Mouse (Mus musculus): ENCODE results near the gene Wnk1. TPM values are rescaled to one million over a fixed set of nuclear protein-coding genes. Genes with fewer than 3 reads are reported as not detected.

The Wnk1 gene
- polyA plus RNA-seq, 1 experiment: 345 TPM

DNA sequence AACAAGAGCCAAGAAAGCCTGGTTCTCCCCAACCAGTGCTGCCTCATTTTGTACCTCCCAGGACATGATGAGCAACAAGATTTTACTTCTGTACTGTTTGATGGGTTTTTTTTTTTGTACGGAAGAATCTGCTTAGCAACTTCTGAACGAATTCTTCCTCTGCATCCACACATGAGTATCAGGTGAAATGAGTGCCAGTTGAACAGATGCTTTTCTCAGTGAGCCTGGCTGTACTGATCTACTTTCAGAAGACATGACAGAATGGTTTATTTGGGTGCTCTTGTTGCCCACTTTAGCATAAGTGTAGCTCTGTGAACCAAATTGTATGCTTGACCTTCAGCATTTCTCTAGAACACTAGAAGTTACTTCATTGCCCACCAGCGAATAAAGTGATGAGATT lies 16.4 kb downstream of the Wnk1 start:
- H3K4me1 ChIP-seq (ENCODE audit: control insufficient read depth, insufficient read depth, low read length): peaks cover 21% of the 10 kb centered on the region
- no peak overlapping the region for H3K27ac ChIP-seq (ENCODE audit: insufficient read depth, low read depth, low read length)
- TF ChIP-seq CTCF (IDR thresholded peaks at IDR 0.05; ENCODE audit: low read depth, low read length) (no peak), POLR2A (IDR thresholded peaks at IDR 0.05; ENCODE audit: borderline replicate concordance, low read depth, low read length) (no peak)
- no peak overlapping the region for H3K4me3 ChIP-seq (ENCODE audit: insufficient read depth, low read length)

DNA sequence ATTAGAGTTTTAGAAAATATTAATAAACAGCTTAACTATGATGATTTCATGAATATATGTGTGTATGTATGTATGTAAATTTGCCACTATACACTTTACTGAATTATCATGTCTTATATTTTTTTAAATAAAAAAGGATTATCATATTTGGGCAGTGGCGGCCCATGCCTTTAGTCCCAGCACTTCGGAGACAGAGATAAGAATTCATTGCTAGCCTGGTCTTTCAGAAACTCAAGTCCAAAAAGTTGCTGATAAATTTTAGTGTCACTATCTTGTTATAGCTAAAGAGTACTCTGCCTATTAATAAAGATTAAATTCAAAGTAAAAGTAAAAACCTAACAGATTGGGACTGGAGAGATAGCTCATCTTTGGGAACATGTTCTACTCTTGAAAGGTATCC lies 18.8 kb downstream of the Wnk1 start:
- Histone ChIP-seq H3K4me1 (ENCODE audit: control insufficient read depth, insufficient read depth, low read length) (peaks cover 14% of the 10 kb centered on the region), H3K27ac (ENCODE audit: insufficient read depth, low read depth, low read length) (no peak overlapping the region), H3K4me3 (ENCODE audit: insufficient read depth, low read length) (no peak overlapping the region)
- TF ChIP-seq CTCF (IDR thresholded peaks at IDR 0.05; ENCODE audit: low read depth, low read length) (no peak), POLR2A (IDR thresholded peaks at IDR 0.05; ENCODE audit: borderline replicate concordance, low read depth, low read length) (no peak)

DNA sequence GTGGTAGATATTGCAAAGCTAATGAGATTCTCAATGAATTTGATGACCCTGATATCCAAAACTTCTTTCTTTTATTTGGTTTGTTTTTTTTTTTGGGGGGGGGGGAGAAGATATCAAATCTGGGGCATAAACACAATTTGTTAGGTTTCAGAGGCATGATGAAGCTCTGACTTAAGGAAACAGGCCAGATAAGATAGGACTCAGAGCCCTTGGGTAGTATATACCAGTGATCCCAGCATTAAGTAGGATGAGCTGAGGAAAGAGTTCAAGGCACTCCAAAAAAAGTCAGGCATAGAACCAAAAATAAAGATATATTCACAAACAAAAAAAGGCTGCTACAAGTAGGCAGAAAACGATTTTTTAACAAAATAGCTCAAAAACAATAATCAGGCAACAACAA lies 25.3 kb downstream of the Wnk1 start:
- no peak for TF ChIP-seq CTCF (IDR thresholded peaks at IDR 0.05; ENCODE audit: low read depth, low read length)
- TF ChIP-seq POLR2A (IDR thresholded peaks at IDR 0.05; ENCODE audit: borderline replicate concordance, low read depth, low read length): no peak
- no peak overlapping the region for H3K27ac ChIP-seq (ENCODE audit: insufficient read depth, low read depth, low read length)
- H3K4me1 ChIP-seq (ENCODE audit: control insufficient read depth, insufficient read depth, low read length): peaks cover 4% of the 10 kb centered on the region
- no peak overlapping the region for H3K4me3 ChIP-seq (ENCODE audit: insufficient read depth, low read length)

DNA sequence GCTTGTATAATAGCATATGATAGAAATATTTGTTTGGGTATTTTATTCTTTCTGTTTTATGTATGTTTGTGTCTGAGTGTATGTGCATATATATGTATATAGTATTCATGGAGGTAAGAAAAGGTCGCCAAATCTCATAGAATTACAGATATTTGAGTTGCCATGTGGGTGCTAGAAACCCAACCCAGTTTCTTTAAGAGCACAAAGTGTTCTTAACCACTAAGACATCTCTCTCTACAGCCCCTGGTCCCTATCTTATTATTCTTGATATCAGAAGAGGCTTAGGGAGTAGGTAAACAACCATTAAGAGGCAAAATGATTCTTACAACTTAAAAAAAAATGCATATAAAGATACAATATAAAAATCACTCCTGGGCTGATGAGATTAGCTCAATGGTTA lies 27.0 kb downstream of the Wnk1 start:
- TF ChIP-seq CTCF (IDR thresholded peaks at IDR 0.05; ENCODE audit: low read depth, low read length) (no peak), POLR2A (IDR thresholded peaks at IDR 0.05; ENCODE audit: borderline replicate concordance, low read depth, low read length) (no peak)
- Histone ChIP-seq H3K4me1 (ENCODE audit: control insufficient read depth, insufficient read depth, low read length) (peaks cover 4% of the 10 kb centered on the region), H3K4me3 (ENCODE audit: insufficient read depth, low read length) (no peak overlapping the region), H3K27ac (ENCODE audit: insufficient read depth, low read depth, low read length) (no peak overlapping the region)

DNA sequence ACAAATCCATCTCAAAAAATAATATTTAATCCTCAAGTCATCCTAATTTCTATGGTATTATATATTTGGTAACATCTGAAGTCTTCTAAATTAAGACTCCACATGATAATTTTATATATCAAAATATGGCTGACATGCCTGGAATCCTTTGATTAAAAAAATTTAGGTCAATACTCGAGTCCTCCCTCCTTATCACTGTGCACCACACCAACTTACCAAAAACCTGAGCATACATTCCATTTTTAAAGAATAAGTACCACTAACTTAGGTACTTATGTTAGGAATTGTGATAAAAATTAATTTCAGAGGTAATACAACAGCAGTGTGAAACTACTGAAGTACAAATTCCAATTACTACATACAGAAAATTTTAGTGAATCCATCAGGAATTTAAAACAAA lies 27.5 kb downstream of the Wnk1 start:
- Histone ChIP-seq H3K4me1 (ENCODE audit: control insufficient read depth, insufficient read depth, low read length) (peaks cover 4% of the 10 kb centered on the region), H3K4me3 (ENCODE audit: insufficient read depth, low read length) (no peak overlapping the region), H3K27ac (ENCODE audit: insufficient read depth, low read depth, low read length) (no peak overlapping the region)
- TF ChIP-seq CTCF (IDR thresholded peaks at IDR 0.05; ENCODE audit: low read depth, low read length) (no peak), POLR2A (IDR thresholded peaks at IDR 0.05; ENCODE audit: borderline replicate concordance, low read depth, low read length) (no peak)

DNA sequence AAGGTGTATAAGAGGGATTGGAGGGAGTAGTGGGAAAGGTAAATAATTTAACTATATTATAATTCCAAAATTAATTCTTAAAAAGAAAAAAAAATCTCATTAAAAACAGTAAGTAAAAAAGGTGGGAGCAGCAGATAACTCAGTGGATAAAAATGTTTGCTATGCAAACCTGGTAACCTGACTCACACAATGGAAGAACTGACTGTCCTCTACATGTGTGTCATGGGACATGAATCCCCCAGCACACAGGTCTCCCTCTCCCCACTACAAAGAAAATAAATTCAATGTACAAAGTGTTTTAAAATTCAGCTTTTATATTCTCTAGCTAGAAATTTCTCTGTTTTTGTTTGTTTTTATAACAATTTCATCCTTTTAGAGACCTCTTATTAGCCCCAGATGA lies 27.9 kb downstream of the Wnk1 start:
- Histone ChIP-seq H3K4me3 (ENCODE audit: insufficient read depth, low read length) (no peak overlapping the region), H3K27ac (ENCODE audit: insufficient read depth, low read depth, low read length) (no peak overlapping the region), H3K4me1 (ENCODE audit: control insufficient read depth, insufficient read depth, low read length) (peaks cover 4% of the 10 kb centered on the region)
- TF ChIP-seq CTCF (IDR thresholded peaks at IDR 0.05; ENCODE audit: low read depth, low read length): no peak
- no peak for TF ChIP-seq POLR2A (IDR thresholded peaks at IDR 0.05; ENCODE audit: borderline replicate concordance, low read depth, low read length)

DNA sequence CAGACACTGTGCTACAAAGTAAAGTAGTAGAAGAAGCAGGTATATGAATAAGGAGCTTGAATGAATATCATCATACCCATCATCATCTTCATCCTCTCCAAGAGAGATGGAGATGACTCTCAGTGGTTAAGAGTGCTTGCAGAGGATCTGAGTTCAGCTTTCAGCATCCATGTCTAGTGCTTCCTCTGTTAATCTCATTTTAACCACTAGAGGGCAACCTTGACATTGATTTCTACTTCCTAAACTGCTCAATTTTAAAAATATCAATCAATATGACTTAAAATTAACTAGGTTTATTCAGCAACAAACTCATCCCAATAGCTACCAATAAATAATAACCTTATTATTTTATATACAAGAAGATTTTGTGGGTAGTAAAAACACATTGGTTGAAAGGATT lies 36.8 kb downstream of the Wnk1 start:
- H3K27ac ChIP-seq (ENCODE audit: insufficient read depth, low read depth, low read length): no peak overlapping the region
- H3K4me3 ChIP-seq (ENCODE audit: insufficient read depth, low read length): no peak overlapping the region
- TF ChIP-seq POLR2A (IDR thresholded peaks at IDR 0.05; ENCODE audit: borderline replicate concordance, low read depth, low read length) (no peak), CTCF (IDR thresholded peaks at IDR 0.05; ENCODE audit: low read depth, low read length) (no peak)
- H3K4me1 ChIP-seq (ENCODE audit: control insufficient read depth, insufficient read depth, low read length): no peaks in the 10 kb centered on the region

DNA sequence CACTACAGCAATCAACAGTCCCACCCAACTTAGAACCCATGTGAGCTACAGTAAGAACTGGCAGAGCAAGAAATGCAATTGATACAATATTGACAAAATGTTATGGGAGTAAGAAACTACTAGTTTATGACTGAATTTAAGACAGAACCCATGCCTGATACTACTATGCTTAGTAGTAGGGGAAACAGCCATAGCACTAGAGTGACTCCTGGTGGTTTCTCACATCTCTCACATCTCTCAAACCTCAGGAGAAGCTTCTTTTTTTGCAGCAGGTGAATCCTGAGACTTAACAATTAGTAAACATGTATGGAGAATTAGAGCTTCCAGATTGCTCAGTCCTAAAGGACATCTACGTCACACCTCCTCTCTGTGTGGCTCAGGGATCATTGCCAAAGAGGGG lies 42.0 kb downstream of the Wnk1 start:
- no peak for TF ChIP-seq POLR2A (IDR thresholded peaks at IDR 0.05; ENCODE audit: borderline replicate concordance, low read depth, low read length)
- TF ChIP-seq CTCF (IDR thresholded peaks at IDR 0.05; ENCODE audit: low read depth, low read length): no peak
- no peak overlapping the region for H3K27ac ChIP-seq (ENCODE audit: insufficient read depth, low read depth, low read length)
- H3K4me1 ChIP-seq (ENCODE audit: control insufficient read depth, insufficient read depth, low read length): no peaks in the 10 kb centered on the region
- H3K4me3 ChIP-seq (ENCODE audit: insufficient read depth, low read length): no peak overlapping the region

DNA sequence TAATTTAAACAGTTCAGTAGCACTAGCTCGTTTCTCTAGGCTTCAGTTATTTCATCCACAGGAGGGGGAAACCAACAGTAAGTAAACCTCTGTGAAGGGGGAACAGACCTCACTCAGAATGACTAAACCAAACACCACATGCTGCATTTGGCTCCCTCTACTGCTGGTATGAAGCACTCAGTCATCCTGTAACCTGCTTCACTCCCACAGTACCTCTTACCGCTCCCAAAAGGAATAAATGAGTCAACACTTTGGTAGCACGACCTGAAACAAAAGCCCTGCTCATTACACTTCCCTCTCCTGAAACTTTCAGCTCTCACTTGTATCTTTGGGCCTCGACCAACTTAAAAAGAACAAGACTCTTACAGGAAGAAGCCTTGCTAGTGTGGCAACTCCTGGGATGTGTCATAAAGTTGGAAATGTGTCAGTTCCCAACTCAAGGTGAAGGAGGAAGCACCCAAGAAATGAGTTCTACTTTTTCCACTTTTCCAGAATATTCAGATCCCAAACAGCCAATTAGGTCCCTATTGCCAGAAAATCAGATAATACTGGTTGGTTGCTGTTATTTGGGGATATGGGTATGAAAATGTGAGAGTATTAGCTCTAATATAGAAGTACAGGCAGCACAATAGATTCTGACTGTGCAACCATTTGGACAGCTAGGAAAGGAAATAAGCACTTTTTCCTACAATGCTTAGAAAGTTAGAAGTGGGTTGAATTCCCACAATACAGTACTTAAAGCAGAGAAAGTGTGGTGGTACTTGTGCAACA lies 114.1 kb downstream of the Wnk1 start:
- Histone ChIP-seq H3K4me3 (ENCODE audit: insufficient read depth, low read length) (no peak overlapping the region), H3K4me1 (ENCODE audit: control insufficient read depth, insufficient read depth, low read length) (peaks cover 8% of the 10 kb centered on the region), H3K27ac (ENCODE audit: insufficient read depth, low read depth, low read length) (no peak overlapping the region)
- TF ChIP-seq CTCF (IDR thresholded peaks at IDR 0.05; ENCODE audit: low read depth, low read length) (no peak), POLR2A (IDR thresholded peaks at IDR 0.05; ENCODE audit: borderline replicate concordance, low read depth, low read length) (no peak)

DNA sequence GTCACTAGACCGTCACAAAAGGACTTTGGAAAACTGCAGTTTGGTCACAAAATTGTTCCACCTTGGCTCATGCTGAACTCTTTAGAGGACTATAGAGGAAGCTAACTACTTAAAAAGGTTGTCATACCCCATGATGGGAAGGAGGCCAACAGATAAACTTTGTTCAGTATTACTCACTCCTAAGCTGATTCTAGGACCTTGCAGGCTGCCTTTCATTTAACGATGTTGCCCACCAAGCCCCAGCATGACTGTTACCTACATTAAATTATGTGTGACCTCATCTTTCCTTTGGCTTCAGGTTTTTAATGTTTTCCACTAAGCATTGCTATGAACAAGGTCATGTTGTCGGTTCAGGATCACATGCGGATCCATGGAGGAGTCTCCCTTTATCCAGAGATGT lies 115.9 kb downstream of the Wnk1 start:
- H3K4me1 ChIP-seq (ENCODE audit: control insufficient read depth, insufficient read depth, low read length): peaks cover 21% of the 10 kb centered on the region
- H3K27ac ChIP-seq (ENCODE audit: insufficient read depth, low read depth, low read length): no peak overlapping the region
- H3K4me3 ChIP-seq (ENCODE audit: insufficient read depth, low read length): no peak overlapping the region
- no peak for TF ChIP-seq CTCF (IDR thresholded peaks at IDR 0.05; ENCODE audit: low read depth, low read length)
- no peak for TF ChIP-seq POLR2A (IDR thresholded peaks at IDR 0.05; ENCODE audit: borderline replicate concordance, low read depth, low read length)
